Mouse (Mus musculus): ENCODE results near the gene Borcs5. TPM values are rescaled to one million over a fixed set of nuclear protein-coding genes. Genes with fewer than 3 reads are reported as not detected.
"Not testable (repeated sequence)": the region's sequence is repeated elsewhere in the genome, so short reads cannot be mapped to it uniquely, and the experiment has no call there.

The Borcs5 gene
- total RNA-seq, 2 experiments from 2014 or later: 0.45 to 3.8 TPM

GRCm38 (mm10) chr6:134668519-134668918 is 29.2 kb downstream of the Borcs5 start:
- no peak for ATAC-seq (replicated peaks; ENCODE audit: low FRiP score, poor library complexity, severe bottlenecking)

- ATAC-seq (replicated peaks; ENCODE audit: low FRiP score, poor library complexity, severe bottlenecking): no peak
These were observed 30.0 kb downstream of the Borcs5 start for GRCm38 (mm10) chr6:134669179-134669865.

- ATAC-seq (replicated peaks; ENCODE audit: low FRiP score, poor library complexity, severe bottlenecking): no peak
These were observed 31.6 kb downstream of the Borcs5 start for GRCm38 (mm10) chr6:134670881-134671411.

DNA sequence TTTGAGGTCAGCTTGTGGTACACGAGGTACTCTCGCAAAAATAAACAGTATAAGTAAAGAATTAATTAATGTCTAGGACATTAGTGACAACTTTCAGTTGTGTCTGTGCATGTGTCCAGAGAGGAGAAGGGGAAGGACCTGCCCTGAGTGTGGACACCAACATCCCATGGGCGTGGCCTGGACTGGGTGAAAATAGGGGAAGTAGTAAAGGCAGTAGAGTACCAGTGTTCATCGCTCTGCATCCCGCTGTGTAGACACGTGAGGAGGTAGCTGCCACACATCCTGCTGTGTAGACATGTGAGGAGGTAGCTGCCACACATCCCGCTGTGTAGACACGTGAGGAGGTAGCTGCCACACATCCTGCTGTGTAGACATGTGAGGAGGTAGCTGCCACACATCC is 34.4 kb downstream of the Borcs5 start:
- 0 out of 2 replicates have a peak, but pooled peaks have one; percentile 35 for ATAC-seq (replicated peaks; ENCODE audit: low FRiP score, poor library complexity, severe bottlenecking)

DNA sequence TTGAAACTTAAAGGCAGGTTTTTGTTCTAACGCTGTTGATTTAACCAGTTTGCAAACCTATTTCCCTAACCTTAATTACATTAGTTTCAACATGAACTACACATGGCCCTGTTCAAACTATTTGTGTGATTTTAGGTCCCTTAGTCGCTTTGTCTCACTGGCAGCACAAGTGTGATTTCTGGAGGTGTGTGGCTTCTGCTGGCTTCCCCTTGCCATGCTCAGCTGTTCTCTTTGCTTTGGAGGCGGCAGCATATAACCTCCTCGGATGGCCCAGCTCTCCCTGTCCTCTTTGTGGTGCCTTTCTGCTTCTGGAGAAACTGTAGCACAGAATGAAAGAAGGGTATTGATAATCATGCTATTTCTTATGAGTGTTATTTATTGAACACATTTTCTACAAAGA is 38.2 kb downstream of the Borcs5 start:
- no peak for ATAC-seq (replicated peaks; ENCODE audit: low FRiP score, poor library complexity, severe bottlenecking)

- no peak for ATAC-seq (replicated peaks; ENCODE audit: low FRiP score, poor library complexity, severe bottlenecking)
These were observed 38.7 kb downstream of the Borcs5 start for GRCm38 (mm10) chr6:134678037-134678436.

DNA sequence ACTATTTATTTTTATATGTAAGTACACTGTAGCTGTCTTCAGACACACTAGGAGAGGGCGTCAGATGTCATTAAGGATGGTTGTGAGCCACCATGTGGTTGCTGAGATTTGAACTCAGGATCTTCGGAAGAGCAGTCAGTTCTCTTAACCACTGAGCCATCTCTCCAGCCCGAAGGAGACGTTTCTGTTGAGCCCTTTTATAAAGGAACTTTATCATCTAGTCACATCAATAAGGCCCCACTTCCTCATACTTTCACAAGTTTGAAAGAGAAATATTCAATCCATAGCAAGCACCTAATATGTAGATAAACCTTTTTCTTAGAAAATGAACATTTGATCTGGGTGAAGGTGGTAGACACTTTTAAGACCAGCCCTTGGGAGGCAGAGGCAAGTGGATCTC is 40.0 kb downstream of the Borcs5 start:
- ATAC-seq (replicated peaks; ENCODE audit: low FRiP score, poor library complexity, severe bottlenecking): not testable (repeated sequence)

DNA sequence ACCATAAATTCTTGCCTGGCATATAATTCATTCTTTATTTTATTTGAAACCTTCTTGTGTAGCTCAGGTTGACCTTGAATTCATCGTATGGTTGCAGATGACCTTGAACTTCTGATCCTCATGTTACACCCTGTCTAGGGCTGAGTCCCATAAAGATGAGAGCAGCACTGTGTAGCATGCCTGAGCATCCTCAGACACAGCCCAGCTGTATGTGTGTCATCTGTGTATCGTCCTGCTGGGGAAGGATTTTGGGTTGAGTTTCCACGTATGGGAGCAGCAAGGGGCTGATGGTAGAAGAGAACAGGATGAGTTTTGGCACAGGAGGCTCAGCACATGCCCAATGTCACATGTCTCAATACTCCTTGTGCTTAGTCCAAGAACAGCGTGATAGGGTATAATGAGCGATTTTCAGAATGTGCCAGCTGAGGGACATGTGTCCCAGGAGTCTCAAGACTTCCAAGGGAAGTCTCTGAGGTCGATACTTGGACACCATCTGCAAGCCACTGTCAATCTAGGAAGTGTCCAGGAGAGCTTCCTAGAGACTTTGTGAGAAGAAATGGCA is 45.1 kb downstream of the Borcs5 start:
- no peak for ATAC-seq (replicated peaks; ENCODE audit: low FRiP score, poor library complexity, severe bottlenecking)

- no peak for ATAC-seq (replicated peaks; ENCODE audit: low FRiP score, poor library complexity, severe bottlenecking)
These were observed 45.7 kb downstream of the Borcs5 start for GRCm38 (mm10) chr6:134685040-134685439.

GRCm38 (mm10) chr6:134685515-134685914 is 46.2 kb downstream of the Borcs5 start:
- ATAC-seq (replicated peaks; ENCODE audit: low FRiP score, poor library complexity, severe bottlenecking): no peak

- no peak for ATAC-seq (replicated peaks; ENCODE audit: low FRiP score, poor library complexity, severe bottlenecking)
These were observed 55.2 kb downstream of the Borcs5 start for GRCm38 (mm10) chr6:134694498-134694897.

DNA sequence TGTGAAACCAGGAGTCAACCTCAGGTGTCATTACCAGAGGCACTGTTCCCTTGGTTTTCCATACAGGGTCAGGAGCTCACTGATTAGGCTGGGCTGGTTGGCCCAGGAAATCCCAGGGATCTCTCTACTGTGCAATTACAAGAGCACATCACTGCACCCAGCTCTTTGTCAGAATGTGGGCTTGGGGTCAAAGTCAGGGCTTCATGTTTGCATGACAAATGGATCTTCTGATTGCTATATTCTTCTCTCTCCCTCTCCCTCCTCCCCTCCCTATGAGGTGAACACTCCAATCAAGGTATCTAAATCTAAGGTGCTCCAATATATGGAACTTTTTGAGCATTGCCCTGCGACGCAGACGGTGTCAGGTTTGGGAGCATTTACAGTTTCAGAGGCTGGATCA is 55.7 kb downstream of the Borcs5 start:
- ATAC-seq (replicated peaks; ENCODE audit: low FRiP score, poor library complexity, severe bottlenecking): no peak

DNA sequence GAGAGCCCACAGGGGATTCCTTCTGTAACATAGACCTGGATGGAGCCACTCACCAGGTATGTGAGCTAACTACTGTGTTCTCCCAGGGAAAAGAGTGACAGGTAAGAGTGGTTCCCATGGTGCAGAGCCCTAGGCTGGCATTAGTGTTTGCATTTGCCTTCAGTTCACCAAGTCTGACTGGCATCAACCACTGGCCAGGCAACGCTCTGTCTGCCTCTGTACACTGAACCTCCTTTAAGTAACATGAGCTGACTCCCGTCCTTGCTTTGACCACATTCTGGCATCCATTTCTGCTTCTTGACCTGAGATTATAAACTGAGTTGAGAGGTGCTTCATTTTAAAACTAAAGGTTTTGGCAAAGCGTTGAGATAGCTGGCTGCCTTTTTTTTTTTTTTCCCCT is 56.3 kb downstream of the Borcs5 start:
- no peak for ATAC-seq (replicated peaks; ENCODE audit: low FRiP score, poor library complexity, severe bottlenecking)

GRCm38 (mm10) chr6:134696146-134696545 is 56.8 kb downstream of the Borcs5 start:
- ATAC-seq (replicated peaks; ENCODE audit: low FRiP score, poor library complexity, severe bottlenecking): no peak

DNA sequence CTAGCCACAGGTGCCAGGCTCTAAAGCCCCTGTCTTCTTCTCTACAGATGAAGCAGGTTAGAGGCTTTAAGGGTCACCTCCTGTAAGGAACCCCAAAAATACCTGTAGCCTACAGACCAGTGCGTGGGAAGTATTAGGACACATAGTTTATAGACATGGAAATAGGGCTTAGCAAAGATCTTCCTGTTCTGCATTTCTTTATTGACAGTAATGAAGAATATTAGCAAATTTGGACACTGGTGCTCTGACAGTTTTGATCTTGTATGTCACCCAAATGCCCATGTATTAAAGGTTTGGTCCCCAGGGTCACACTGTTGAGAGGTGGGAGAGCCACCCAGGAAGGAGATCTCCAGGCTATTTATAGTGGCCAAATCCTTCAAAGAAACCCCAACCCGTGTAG is 57.2 kb downstream of the Borcs5 start:
- ATAC-seq (replicated peaks; ENCODE audit: low FRiP score, poor library complexity, severe bottlenecking): no peak

GRCm38 (mm10) chr6:134698243-134698642 is 58.9 kb downstream of the Borcs5 start:
- ATAC-seq (replicated peaks; ENCODE audit: low FRiP score, poor library complexity, severe bottlenecking): no peak

DNA sequence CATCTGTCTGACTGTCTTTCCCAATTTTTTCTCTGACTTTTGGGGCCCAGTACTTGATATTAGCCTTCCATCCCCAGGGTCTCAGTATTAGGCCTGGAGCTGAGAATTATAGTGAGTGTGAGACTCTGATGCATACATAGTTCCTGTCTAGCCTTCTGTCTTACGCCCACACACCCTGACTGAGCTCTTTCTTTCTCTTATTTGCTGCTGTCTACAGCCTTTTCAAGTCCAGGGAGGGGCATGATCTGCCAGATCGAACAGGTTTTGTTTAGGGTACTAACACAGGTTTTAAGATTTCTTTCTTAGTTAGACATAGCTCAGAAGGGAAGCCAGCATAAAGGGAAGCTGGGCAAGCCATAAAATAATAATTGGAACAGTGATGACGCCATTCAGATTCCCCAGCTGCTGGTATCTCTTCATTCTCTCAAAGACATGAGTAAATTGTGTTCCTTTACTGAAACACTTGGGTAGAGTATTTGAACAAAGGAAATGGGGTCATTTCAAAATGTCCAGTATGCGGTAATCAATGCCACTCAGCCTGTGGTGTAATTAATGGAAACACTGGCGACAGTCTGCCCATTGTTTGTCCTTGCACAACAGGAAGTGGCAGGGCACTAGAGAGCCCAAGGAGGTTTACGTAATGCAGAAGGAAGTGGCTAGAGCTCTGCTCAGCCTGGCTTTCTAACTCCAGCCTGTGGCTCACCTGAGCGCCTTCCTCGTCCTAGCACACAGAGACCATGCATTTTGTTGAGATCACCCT is 61.3 kb downstream of the Borcs5 start:
- ATAC-seq (replicated peaks; ENCODE audit: low FRiP score, poor library complexity, severe bottlenecking): no peak

DNA sequence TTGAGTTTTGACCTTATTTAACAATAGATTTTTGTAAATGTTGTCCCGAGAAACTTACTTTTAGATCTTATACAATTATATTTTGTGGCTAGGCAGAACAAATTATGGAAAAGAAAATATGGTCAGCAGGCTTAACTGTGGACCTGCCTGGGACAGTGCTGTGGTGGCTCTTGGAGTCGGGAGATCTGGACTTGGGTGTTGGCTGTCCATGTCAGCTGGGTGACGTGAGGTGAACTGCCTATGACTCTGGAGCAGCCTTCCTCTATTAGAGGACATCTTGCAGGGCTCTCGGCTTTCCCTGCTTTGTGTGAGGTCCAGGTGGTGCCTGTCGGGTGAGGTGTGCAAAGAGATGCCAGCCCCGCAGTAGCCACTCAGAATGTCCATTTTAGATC is 61.9 kb downstream of the Borcs5 start:
- ATAC-seq (replicated peaks; ENCODE audit: low FRiP score, poor library complexity, severe bottlenecking): no peak

GRCm38 (mm10) chr6:134702184-134702583 is 62.9 kb downstream of the Borcs5 start:
- ATAC-seq (replicated peaks; ENCODE audit: low FRiP score, poor library complexity, severe bottlenecking): no peak

DNA sequence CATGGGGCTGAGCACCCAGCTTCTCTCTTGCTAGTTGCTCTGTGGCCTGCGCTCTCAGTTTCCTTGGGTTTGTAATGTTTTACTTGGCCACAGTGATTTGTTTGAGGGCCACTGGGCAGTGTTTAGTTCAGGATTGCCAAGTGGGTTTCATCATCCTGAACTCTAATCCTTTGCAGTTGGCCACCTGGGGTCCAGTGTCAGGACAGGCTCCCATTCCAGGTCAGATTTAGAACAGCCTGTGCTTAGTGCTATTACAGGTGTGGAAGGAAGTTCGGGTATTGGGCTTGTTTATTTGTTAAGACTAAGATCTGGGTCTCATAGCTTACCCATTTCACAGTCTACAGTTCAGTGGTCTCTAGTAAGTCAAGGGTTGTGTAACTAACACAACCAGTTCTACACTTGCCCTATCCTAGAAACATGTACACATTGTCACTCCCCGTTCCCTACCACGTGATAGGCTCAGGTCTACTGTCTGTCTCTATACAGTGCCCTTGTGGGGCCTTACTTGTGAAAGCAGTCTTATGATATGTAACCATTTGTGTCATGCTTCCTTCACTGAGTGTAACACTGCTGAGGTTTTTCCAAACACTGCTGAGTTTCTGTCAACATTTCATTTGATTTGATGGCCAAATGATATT is 63.9 kb downstream of the Borcs5 start:
- ATAC-seq (replicated peaks; ENCODE audit: low FRiP score, poor library complexity, severe bottlenecking): no peak
